Mouse (Mus musculus) kidney, postnatal 14 days (tissue): ENCODE data around the gene Gtf3c2.
"Not testable (repeated sequence)": the region's sequence is repeated elsewhere in the genome, so short reads cannot be mapped to it uniquely, and the experiment has no call there.

Experiments
- DNase-seq: peaks from one replicate; pipeline ENCODE4 v3.0.0; 2022; ENCODE audit warnings: mixed read lengths

Gene Gtf3c2

GRCm38 (mm10) chr5:31179766-31180630, at the start of gene Gtf3c2, which contains the start of gene Gm29609:
Gene Gtf3c2, minus strand, starts transcription at chr5:31180144.
Gene Gm29609, minus strand, starts transcription at chr5:31179911.
- peak; percentile 96 for DNase-seq

GRCm38 (mm10) chr5:31226641-31227040, 46.7 kb upstream of the Gtf3c2 start:
- no peak for DNase-seq

GRCm38 (mm10) chr5:31222696-31223095, 42.8 kb upstream of the Gtf3c2 start:
- DNase-seq: no peak

GRCm38 (mm10) chr5:31221304-31221945, 41.5 kb upstream of the Gtf3c2 start:
- peak; percentile 57 for DNase-seq

GRCm38 (mm10) chr5:31220448-31221303, 40.7 kb upstream of the Gtf3c2 start, which contains the start of gene Ppm1g:
Gene Ppm1g, minus strand, starts transcription at chr5:31220687.
- DNase-seq: peak; percentile 99

- no peak for DNase-seq
Measured at GRCm38 (mm10) chr5:31219911-31220447, 40.0 kb upstream of the Gtf3c2 start.

- no peak for DNase-seq
Measured at GRCm38 (mm10) chr5:31219474-31219873, 39.5 kb upstream of the Gtf3c2 start.

- no peak for DNase-seq
Measured at GRCm38 (mm10) chr5:31219070-31219469, 39.1 kb upstream of the Gtf3c2 start.

- DNase-seq: no peak
Measured at GRCm38 (mm10) chr5:31218294-31218693, 38.4 kb upstream of the Gtf3c2 start.

GRCm38 (mm10) chr5:31216554-31216953, 36.6 kb upstream of the Gtf3c2 start:
- DNase-seq: not testable (repeated sequence)

- no peak for DNase-seq
Measured at GRCm38 (mm10) chr5:31204421-31204820, 24.5 kb upstream of the Gtf3c2 start.

GRCm38 (mm10) chr5:31203866-31204265, 23.9 kb upstream of the Gtf3c2 start:
- DNase-seq: no peak

- DNase-seq: no peak
Measured at GRCm38 (mm10) chr5:31202933-31203332, 23.0 kb upstream of the Gtf3c2 start.

GRCm38 (mm10) chr5:31201742-31202590, 22.0 kb upstream of the Gtf3c2 start, which contains the start of gene Zfp513:
Gene Zfp513, minus strand, starts transcription at chr5:31202303.
- peak; percentile 98 for DNase-seq

GRCm38 (mm10) chr5:31201042-31201741, 21.2 kb upstream of the Gtf3c2 start:
- no peak for DNase-seq

GRCm38 (mm10) chr5:31200327-31200768, 20.4 kb upstream of the Gtf3c2 start:
- DNase-seq: peak; percentile 29

- no peak for DNase-seq
Measured at GRCm38 (mm10) chr5:31199893-31200292, 19.9 kb upstream of the Gtf3c2 start.

GRCm38 (mm10) chr5:31199321-31199892, 19.5 kb upstream of the Gtf3c2 start:
- no peak for DNase-seq

- DNase-seq: no peak
Measured at GRCm38 (mm10) chr5:31198616-31199320, 18.8 kb upstream of the Gtf3c2 start.

GRCm38 (mm10) chr5:31198170-31198569, 18.2 kb upstream of the Gtf3c2 start:
- DNase-seq: no peak
